Mouse (Mus musculus) embryonic facial prominence, embryonic 15.5 days (tissue): ENCODE results near the gene Mcm2. TPM values are rescaled to one million over a fixed set of nuclear protein-coding genes. Genes with fewer than 3 reads are reported as not detected.

ENCODE experiments used
- ATAC-seq: fragments of 200-750 bp; cut with Nextera tagmentation; 2 replicates; pipeline ENCODE4 v1.8.0; 2017; ENCODE audit warnings: low read depth, moderate TSS enrichment; ENCODE audit not compliant: insufficient number of reproducible peaks, low FRiP score, low TSS enrichment
- H3K27ac ChIP-seq: fragments of 300-500 bp; sonication (generic); replicated peaks from 2 replicates; pipeline ENCODE4 v1.5.1; 2015; ENCODE audit warnings: mild to moderate bottlenecking, inconsistent platforms
- H3K27me3 ChIP-seq: fragments of 300-500 bp; sonication (generic); 2 replicates; pipeline ENCODE4 v1.6.1; 2015; ENCODE audit warnings: inconsistent platforms
- H3K36me3 ChIP-seq: fragments of 300-500 bp; sonication (generic); 2 replicates; pipeline ENCODE4 v1.6.1; 2015; ENCODE audit warnings: mild to moderate bottlenecking, inconsistent platforms
- H3K4me1 ChIP-seq: fragments of 300-500 bp; sonication (generic); 2 replicates; pipeline ENCODE4 v1.6.1; 2015; ENCODE audit warnings: inconsistent platforms
- H3K4me2 ChIP-seq: fragments of 300-500 bp; sonication (generic); replicated peaks from 2 replicates; pipeline ENCODE4 v1.6.1; 2015; ENCODE audit warnings: mild to moderate bottlenecking, inconsistent platforms
- H3K4me3 ChIP-seq: fragments of 300-500 bp; sonication (generic); replicated peaks from 2 replicates; pipeline ENCODE4 v1.5.1; 2015; ENCODE audit warnings: mild to moderate bottlenecking, inconsistent platforms
- H3K9ac ChIP-seq: fragments of 300-500 bp; sonication (generic); 2 replicates; pipeline ENCODE4 v1.6.1; 2015; ENCODE audit warnings: inconsistent platforms
- H3K9me3 ChIP-seq: fragments of 300-500 bp; sonication (generic); replicated peaks from 2 replicates; pipeline ENCODE4 v1.6.1; 2016; ENCODE audit warnings: inconsistent platforms
- WGBS: fragments of 180-500 bp; shearing (Covaris S2); methylation state at CpG from one replicate; pipeline ENCODE4 v1.1.7; 2015; 5-methylcytosine and 5-hydroxymethylcytosine counted together
- polyA plus RNA-seq: library from polyadenylated mRNA; unstranded; fragments of >200 nt; fragmentation: Nextera tagmentation; extraction: Ambion mirVana; gene quantifications from 2 replicates; pipeline ENCODE4 v1.2.1, GENCODE M21; 2015

Gene Mcm2
- polyA plus RNA-seq, 1 experiment from 2014 or later: 101 TPM

- no peak overlapping the region for H3K9ac ChIP-seq
- 80% methylated on average over 4 of the region's 4 CpGs for WGBS
Observed at GRCm38 (mm10) chr6:88904456-88904974, 5.9 kb upstream of the Mcm2 start.

GRCm38 (mm10) chr6:88903708-88904107 lies 5.1 kb upstream of the Mcm2 start:
- no peak overlapping the region for H3K27ac ChIP-seq
- H3K36me3 ChIP-seq: peaks cover 6% of the 10 kb centered on the region; the same call in 1 of the 2 replicates
- H3K4me1 ChIP-seq: peaks cover 42% of the 10 kb centered on the region
- peak overlapping the region; percentile 84; the same call in 1 of the 2 replicates for H3K9ac ChIP-seq
- ATAC-seq: no peak
- H3K27me3 ChIP-seq: no peaks in the 10 kb centered on the region
- peak overlapping the region; percentile 97 for H3K4me2 ChIP-seq
- H3K9me3 ChIP-seq: no peaks in the 10 kb centered on the region
- peak overlapping the region; percentile 83 for H3K4me3 ChIP-seq
- 65% methylated on average over 5 of the region's 5 CpGs for WGBS

More at GRCm38 (mm10) chr6:88904456-88904974, 5.9 kb upstream of the Mcm2 start:
- Histone ChIP-seq H3K27ac (no peak overlapping the region), H3K36me3 (peaks cover 14% of the 10 kb centered on the region; the same call in 1 of the 2 replicates), H3K4me1 (peaks cover 42% of the 10 kb centered on the region), H3K4me2 (no peak overlapping the region), H3K4me3 (no peak overlapping the region), H3K27me3 (no peaks in the 10 kb centered on the region), H3K9me3 (no peaks in the 10 kb centered on the region)
- ATAC-seq: no peak

DNA sequence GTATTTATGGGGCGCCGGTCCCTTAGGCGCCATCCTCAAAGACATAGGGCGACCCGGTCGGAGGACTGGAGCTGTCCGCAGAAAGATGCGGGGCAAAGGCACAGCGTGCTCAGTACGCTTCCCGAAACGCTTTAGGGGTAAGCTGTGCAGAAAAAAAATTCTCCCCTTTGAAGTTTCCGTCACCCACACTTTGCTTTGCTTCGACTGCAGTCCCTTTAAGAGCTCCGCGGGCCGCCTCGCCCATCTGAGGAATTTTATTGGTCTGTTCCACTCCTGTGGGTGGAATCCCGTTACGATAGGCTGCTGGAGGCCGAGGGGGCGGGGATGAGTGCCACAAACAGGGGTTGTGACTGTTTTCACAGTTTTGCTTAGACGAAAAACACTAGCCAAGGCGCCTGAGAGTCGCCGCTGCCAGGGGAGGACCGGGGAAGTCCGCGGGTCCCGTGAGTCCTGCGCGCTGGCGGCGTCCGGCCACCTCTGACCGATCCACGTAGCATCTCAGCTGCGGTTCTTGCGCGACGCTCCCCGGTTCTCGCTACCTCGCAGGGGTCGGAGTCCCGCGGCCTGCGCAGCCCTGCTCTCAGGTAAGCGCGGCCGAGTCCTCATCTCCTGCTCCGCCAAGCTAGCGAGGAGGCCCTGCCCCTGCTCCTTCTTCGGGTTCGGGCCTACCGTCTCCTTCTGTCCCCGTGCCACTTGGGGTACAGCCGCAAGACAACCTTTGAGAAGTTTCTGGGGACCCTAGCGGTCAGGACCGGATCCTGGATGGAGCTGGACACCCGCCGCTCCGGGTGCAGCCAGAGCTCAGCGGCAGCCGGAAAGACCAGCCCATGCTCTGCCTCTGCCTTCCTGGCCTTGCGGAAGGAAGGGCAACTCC lies 3.6 kb upstream of the Mcm2 start, which contains the start of gene Tpra1:
Gene Tpra1, plus strand, starts transcription at position 305 of the 874 bp plus-strand sequence.
- peaks cover 47% of the 10 kb centered on the region for H3K4me1 ChIP-seq
- no peaks in the 10 kb centered on the region for H3K27me3 ChIP-seq
- peak within 1 kb of the TSS; percentile 97 for H3K4me2 ChIP-seq
- ATAC-seq: peak; percentile 89
- no peaks in the 10 kb centered on the region for H3K9me3 ChIP-seq
- H3K27ac ChIP-seq: peak within 1 kb of the TSS; percentile 96
- H3K36me3 ChIP-seq: no peaks in the 10 kb centered on the region
- H3K9ac ChIP-seq: peak within 1 kb of the TSS; percentile 84
- peak within 1 kb of the TSS; percentile 83 for H3K4me3 ChIP-seq
- WGBS: 0% methylated on average over 66 of the region's 66 CpGs

DNA sequence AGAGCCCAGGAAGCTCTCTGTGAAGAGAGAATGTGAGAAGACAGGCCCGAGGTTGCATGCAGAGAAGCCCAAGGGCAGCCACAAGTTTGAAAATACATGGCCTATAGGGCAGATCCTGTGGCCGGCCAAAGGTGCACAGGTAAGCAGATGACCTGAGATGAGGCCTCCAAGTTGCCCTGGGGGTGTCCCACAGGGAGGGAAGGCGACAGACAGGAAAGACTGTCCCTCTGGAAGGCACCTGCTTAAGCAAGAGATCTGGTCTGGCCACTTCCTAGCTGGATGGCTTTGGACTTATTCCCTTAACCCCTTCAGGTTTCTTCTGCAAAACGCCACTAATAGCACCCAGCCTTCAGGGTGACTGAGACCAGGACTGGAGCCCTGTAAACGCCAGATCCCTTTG lies 2.9 kb upstream of the Mcm2 start:
- Histone ChIP-seq H3K9ac (peak overlapping the region; percentile 84), H3K4me3 (peak overlapping the region; percentile 83), H3K4me1 (peaks cover 52% of the 10 kb centered on the region), H3K9me3 (no peaks in the 10 kb centered on the region), H3K4me2 (peak overlapping the region; percentile 97), H3K27me3 (no peaks in the 10 kb centered on the region), H3K27ac (peak overlapping the region; percentile 96), H3K36me3 (0 out of 2 replicates have a peak, but pooled peaks cover 3% of the 10 kb centered on the region)
- no peak for ATAC-seq
- WGBS: 4% methylated on average over 5 of the region's 5 CpGs

GRCm38 (mm10) chr6:88899628-88900027 lies 1.0 kb upstream of the Mcm2 start:
- no peaks in the 10 kb centered on the region for H3K9me3 ChIP-seq
- H3K4me3 ChIP-seq: no peak overlapping the region
- no peak overlapping the region for H3K9ac ChIP-seq
- no peaks in the 10 kb centered on the region for H3K27me3 ChIP-seq
- no peak overlapping the region for H3K27ac ChIP-seq
- no peak overlapping the region for H3K4me2 ChIP-seq
- peaks cover 20% of the 10 kb centered on the region for H3K36me3 ChIP-seq
- WGBS: 91% methylated on average over 2 of the region's 2 CpGs
- peaks cover 42% of the 10 kb centered on the region for H3K4me1 ChIP-seq
- ATAC-seq: no peak

- ATAC-seq: no peak
- H3K27ac ChIP-seq: peak overlapping the region; percentile 39; the same call in 1 of the 2 replicates
- no peaks in the 10 kb centered on the region for H3K9me3 ChIP-seq
- peak overlapping the region; percentile 69 for H3K4me2 ChIP-seq
- WGBS: 55% methylated on average over 4 of the region's 4 CpGs
- H3K4me3 ChIP-seq: peak overlapping the region; percentile 64
- H3K9ac ChIP-seq: no peak overlapping the region; the same call in 1 of the 2 replicates
- peaks cover 26% of the 10 kb centered on the region for H3K36me3 ChIP-seq
- H3K4me1 ChIP-seq: peaks cover 36% of the 10 kb centered on the region
- H3K27me3 ChIP-seq: no peaks in the 10 kb centered on the region
Observed at GRCm38 (mm10) chr6:88899086-88899485, 506 bp upstream of the Mcm2 start.

DNA sequence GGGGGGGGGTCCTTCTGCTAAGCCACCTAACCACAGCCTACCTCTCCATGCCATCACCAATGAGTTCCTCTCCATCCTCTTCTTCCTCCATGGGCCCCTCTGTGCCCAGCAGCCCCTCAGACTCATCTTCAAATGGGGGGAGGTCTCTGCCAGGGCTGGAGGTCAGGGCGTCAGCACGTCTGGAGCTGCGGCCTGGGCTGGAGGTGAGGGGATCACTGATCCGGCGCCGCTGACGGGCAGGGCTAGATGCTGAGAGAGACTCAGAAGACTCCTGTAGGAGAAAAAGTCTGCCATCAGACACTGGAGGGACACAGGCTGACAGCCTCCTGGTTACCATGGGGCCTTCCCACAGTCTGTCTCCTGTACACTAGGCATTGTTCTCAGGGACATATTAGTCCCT lies 1.3 kb downstream of the Mcm2 start:
- H3K36me3 ChIP-seq: peaks cover 43% of the 10 kb centered on the region
- 75% methylated on average over 7 of the region's 7 CpGs for WGBS
- ATAC-seq: no peak

GRCm38 (mm10) chr6:88895943-88896342 lies 2.6 kb downstream of the Mcm2 start:
- no peak overlapping the region for H3K4me3 ChIP-seq
- H3K36me3 ChIP-seq: peaks cover 56% of the 10 kb centered on the region
- H3K4me2 ChIP-seq: no peak overlapping the region
- no peaks in the 10 kb centered on the region for H3K27me3 ChIP-seq
- H3K9ac ChIP-seq: no peak overlapping the region
- no peaks in the 10 kb centered on the region for H3K9me3 ChIP-seq
- H3K4me1 ChIP-seq: peaks cover 15% of the 10 kb centered on the region
- H3K27ac ChIP-seq: no peak overlapping the region
- WGBS: 85% methylated on average over 6 of the region's 6 CpGs
- ATAC-seq: no peak

More for the DNA sequence above, 1.3 kb downstream of the Mcm2 start:
- Histone ChIP-seq H3K27ac (no peak overlapping the region), H3K9ac (0 out of 2 replicates have a peak overlapping the region, but pooled peaks have one; percentile 4), H3K4me2 (peak overlapping the region; percentile 69), H3K4me1 (peaks cover 23% of the 10 kb centered on the region), H3K9me3 (no peaks in the 10 kb centered on the region), H3K27me3 (no peaks in the 10 kb centered on the region), H3K4me3 (peak overlapping the region; percentile 64)

GRCm38 (mm10) chr6:88893559-88893958 lies 5.0 kb downstream of the Mcm2 start:
- H3K9me3 ChIP-seq: no peaks in the 10 kb centered on the region
- H3K4me1 ChIP-seq: peaks cover 13% of the 10 kb centered on the region
- peaks cover 80% of the 10 kb centered on the region for H3K36me3 ChIP-seq
- H3K9ac ChIP-seq: no peak overlapping the region
- WGBS: 60% methylated on average over 5 of the region's 5 CpGs
- no peak overlapping the region for H3K27ac ChIP-seq
- ATAC-seq: no peak
- H3K4me3 ChIP-seq: no peak overlapping the region
- H3K4me2 ChIP-seq: no peak overlapping the region
- H3K27me3 ChIP-seq: no peaks in the 10 kb centered on the region

GRCm38 (mm10) chr6:88890832-88891231 lies 7.7 kb downstream of the Mcm2 start:
- Histone ChIP-seq H3K4me1 (no peaks in the 10 kb centered on the region), H3K4me2 (no peak overlapping the region), H3K4me3 (no peak overlapping the region), H3K36me3 (peaks cover 98% of the 10 kb centered on the region), H3K27ac (no peak overlapping the region), H3K27me3 (no peaks in the 10 kb centered on the region), H3K9me3 (no peaks in the 10 kb centered on the region), H3K9ac (no peak overlapping the region)
- ATAC-seq: no peak
- 82% methylated on average over 7 of the region's 7 CpGs for WGBS

DNA sequence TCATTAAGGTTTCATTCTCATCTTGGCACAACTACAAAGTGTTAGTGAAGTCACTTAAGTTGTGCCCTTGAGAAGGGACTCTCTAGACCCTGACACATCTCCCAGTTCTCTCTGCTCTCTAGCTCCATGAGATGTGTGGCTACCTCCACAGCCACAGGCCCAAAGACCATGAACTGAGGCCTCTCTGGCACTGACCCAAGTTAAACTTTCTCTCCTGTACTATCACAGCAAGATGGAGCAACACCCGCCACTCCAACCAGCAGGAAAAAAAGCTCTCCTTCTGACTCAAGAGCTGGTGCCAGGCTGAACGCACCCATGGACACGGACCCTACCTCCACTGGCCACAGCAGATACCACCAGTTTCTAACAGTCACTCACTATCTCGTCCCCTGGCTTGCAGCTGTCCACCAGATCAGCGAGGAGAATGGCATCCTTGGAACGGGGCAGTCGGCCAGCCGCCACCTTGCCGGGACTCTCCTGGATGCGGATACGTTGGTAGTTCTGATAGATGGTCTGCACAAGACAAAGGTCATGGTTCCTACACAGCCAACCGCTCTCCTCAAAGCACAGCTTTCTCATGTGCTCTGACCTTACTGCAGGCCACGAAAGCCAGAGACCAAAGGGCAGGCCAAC lies 9.1 kb downstream of the Mcm2 start:
- no peak overlapping the region for H3K9ac ChIP-seq
- no peak for ATAC-seq
- no peak overlapping the region for H3K4me3 ChIP-seq
- no peak overlapping the region for H3K4me2 ChIP-seq
- no peaks in the 10 kb centered on the region for H3K9me3 ChIP-seq
- H3K27ac ChIP-seq: no peak overlapping the region
- H3K27me3 ChIP-seq: no peaks in the 10 kb centered on the region
- WGBS: 90% methylated on average over 13 of the region's 13 CpGs
- peaks cover 98% of the 10 kb centered on the region for H3K36me3 ChIP-seq
- H3K4me1 ChIP-seq: no peaks in the 10 kb centered on the region
